Mouse (Mus musculus): ENCODE results near the gene Ugt1a5. TPM values are rescaled to one million over a fixed set of nuclear protein-coding genes. Genes with fewer than 3 reads are reported as not detected.

Ugt1a5 gene
- polyA plus RNA-seq, 1 experiment from 2014 or later: not detected

DNA sequence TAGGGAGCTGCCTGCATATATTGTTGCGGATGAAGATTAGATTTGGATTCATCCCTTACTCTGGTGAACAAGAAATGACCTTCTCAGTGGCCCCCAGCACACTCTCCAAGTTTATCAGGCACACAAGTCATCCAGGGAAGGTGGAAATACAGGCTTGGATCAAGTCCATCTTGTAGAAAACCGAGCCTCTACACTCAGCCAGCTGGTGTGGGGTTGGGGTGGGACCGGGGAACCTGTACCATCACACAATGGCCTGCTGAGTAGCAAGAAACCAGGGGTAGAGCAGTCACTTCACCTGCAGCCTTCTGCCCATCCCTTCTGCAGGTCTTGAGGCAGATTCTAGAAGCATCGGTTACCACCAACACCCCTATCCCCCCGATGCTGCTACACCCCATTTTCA lies 68.8 kb downstream of the Ugt1a5 start:
- H3K36me3 ChIP-seq (ENCODE audit: control insufficient read depth, insufficient read depth, low read length): no peaks in the 10 kb centered on the region
- no peak for ATAC-seq (ENCODE audit: low read depth)
- H3K4me2 ChIP-seq (ENCODE audit: low read depth, low read length): no peak overlapping the region
- no peak overlapping the region for H3K27ac ChIP-seq (replicated peaks; ENCODE audit: low read depth, low read length)
- no peaks in the 10 kb centered on the region for H3K27me3 ChIP-seq (replicated peaks; ENCODE audit: control insufficient read depth, insufficient read depth, low read length)
- no peaks in the 10 kb centered on the region for H3K4me1 ChIP-seq (ENCODE audit: control insufficient read depth, insufficient read depth, low read length)
- no peak overlapping the region for H3K4me3 ChIP-seq (ENCODE audit: low read depth, low read length)
- no peak overlapping the region for H3K9ac ChIP-seq (ENCODE audit: low read depth, low read length)
- DNase-seq (ENCODE audit: low spot score): no peak
- WGBS: 45% methylated on average over 5 of the region's 5 CpGs
- peaks cover 95% of the 10 kb centered on the region for H3K9me3 ChIP-seq (ENCODE audit: control insufficient read depth, low read length)

DNA sequence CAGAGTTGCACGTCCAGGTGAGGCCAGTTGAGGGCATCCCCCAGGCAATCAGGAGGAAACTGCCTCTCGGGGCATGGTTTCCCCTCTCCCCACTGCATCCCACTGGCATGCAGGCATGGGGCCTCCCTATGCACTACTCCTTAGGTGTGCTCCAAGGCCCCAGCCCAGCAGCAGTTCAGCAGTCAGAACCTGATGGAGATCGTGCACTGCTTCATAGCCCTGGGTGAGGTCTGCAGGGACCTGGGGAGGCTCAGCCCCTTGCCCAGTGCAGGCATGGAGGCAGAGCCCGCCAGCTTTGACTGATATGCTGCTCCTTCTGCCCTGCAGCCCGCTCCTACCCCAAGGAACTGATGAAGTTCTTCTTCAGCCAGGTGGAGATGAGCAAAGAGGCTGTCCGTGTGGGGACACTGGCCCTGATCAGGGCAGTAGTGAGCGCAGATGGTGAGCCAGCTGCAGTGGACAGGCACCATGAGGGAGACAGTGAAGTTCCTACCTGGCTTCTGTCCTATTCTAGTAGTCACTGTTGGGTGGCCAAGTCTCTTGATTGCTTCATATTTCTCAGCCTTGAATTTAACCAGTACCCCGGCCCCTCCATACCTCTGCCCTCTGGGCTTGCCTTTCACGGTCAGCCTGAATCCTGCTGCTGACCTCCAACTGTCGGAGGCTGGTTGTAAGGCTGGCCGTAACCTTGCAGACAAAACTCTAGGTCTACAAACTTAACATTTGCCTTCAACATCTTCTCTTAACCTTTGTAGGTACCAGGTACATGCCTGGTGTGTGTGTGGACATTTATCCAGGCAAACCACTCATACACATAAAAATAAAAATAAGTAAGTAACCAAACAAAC lies 69.5 kb downstream of the Ugt1a5 start:
- Histone ChIP-seq H3K9ac (ENCODE audit: low read depth, low read length) (no peak overlapping the region), H3K9me3 (ENCODE audit: control insufficient read depth, low read length) (peaks cover 95% of the 10 kb centered on the region), H3K4me2 (ENCODE audit: low read depth, low read length) (no peak overlapping the region), H3K4me3 (ENCODE audit: low read depth, low read length) (no peak overlapping the region), H3K4me1 (ENCODE audit: control insufficient read depth, insufficient read depth, low read length) (no peaks in the 10 kb centered on the region), H3K27me3 (replicated peaks; ENCODE audit: control insufficient read depth, insufficient read depth, low read length) (no peaks in the 10 kb centered on the region), H3K36me3 (ENCODE audit: control insufficient read depth, insufficient read depth, low read length) (no peaks in the 10 kb centered on the region), H3K27ac (replicated peaks; ENCODE audit: low read depth, low read length) (no peak overlapping the region)
- DNase-seq (ENCODE audit: low spot score) (no peak), ATAC-seq (ENCODE audit: low read depth) (no peak)
- 64% methylated on average over 11 of the region's 11 CpGs for WGBS

DNA sequence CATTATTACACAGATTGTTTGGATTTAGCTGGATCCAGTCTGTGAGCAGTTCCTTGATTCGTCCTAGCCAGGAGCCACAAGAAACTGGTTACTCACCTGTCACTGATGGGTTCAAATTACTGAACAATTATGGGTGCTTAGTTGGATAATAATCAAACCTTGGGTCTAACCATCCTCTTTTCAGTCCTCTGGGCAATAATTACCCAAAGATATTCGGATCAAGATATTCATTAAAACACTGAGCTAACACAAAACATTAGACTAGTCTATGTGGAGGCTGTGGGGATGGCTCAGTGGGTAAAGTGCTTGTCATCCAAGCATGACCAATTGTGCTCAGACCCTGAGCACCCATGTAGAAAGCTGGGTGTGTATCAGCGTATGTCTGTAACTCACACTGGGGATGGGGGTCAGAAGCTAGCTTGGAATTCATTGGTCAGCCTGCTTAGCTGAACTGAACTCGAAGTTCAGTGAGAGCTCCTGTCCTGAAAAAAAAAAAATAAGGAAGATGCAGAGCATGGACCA lies 70.1 kb downstream of the Ugt1a5 start:
- H3K27me3 ChIP-seq (replicated peaks; ENCODE audit: control insufficient read depth, insufficient read depth, low read length): no peaks in the 10 kb centered on the region
- H3K9ac ChIP-seq (ENCODE audit: low read depth, low read length): no peak overlapping the region
- H3K4me2 ChIP-seq (ENCODE audit: low read depth, low read length): no peak overlapping the region
- no peaks in the 10 kb centered on the region for H3K4me1 ChIP-seq (ENCODE audit: control insufficient read depth, insufficient read depth, low read length)
- H3K4me3 ChIP-seq (ENCODE audit: low read depth, low read length): no peak overlapping the region
- H3K27ac ChIP-seq (replicated peaks; ENCODE audit: low read depth, low read length): no peak overlapping the region
- peaks cover 95% of the 10 kb centered on the region for H3K9me3 ChIP-seq (ENCODE audit: control insufficient read depth, low read length)
- no peaks in the 10 kb centered on the region for H3K36me3 ChIP-seq (ENCODE audit: control insufficient read depth, insufficient read depth, low read length)
- no peak for DNase-seq (ENCODE audit: low spot score)
- no peak for ATAC-seq (ENCODE audit: low read depth)
- WGBS: 63% methylated on average over 4 of the region's 4 CpGs

DNA sequence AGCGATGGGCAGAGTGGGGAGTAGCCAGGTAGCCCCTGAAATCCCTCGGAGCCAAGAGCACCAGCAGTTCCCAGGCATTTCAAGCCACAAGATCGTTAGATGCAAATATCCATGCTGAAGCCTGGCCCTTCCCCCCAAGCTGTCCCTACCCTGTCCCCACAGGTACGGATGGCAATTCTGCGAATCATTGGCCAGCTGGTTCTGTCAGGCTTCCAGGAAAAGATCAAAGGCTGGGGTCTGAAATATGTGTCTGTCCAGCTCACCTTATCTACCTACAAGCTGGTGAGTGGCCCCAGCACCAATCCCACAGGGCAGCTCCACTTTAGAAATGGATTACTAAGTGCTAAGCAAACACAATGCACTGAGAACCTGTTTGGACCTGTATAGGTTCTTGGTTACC lies 71.5 kb downstream of the Ugt1a5 start:
- 77% methylated on average over 5 of the region's 5 CpGs for WGBS
- Histone ChIP-seq H3K36me3 (ENCODE audit: control insufficient read depth, insufficient read depth, low read length) (no peaks in the 10 kb centered on the region), H3K9ac (ENCODE audit: low read depth, low read length) (no peak overlapping the region), H3K27me3 (replicated peaks; ENCODE audit: control insufficient read depth, insufficient read depth, low read length) (no peaks in the 10 kb centered on the region), H3K4me2 (ENCODE audit: low read depth, low read length) (no peak overlapping the region), H3K9me3 (ENCODE audit: control insufficient read depth, low read length) (peaks cover 95% of the 10 kb centered on the region), H3K4me1 (ENCODE audit: control insufficient read depth, insufficient read depth, low read length) (no peaks in the 10 kb centered on the region), H3K4me3 (ENCODE audit: low read depth, low read length) (no peak overlapping the region), H3K27ac (replicated peaks; ENCODE audit: low read depth, low read length) (no peak overlapping the region)
- ATAC-seq (ENCODE audit: low read depth): no peak
- no peak for DNase-seq (ENCODE audit: low spot score)

DNA sequence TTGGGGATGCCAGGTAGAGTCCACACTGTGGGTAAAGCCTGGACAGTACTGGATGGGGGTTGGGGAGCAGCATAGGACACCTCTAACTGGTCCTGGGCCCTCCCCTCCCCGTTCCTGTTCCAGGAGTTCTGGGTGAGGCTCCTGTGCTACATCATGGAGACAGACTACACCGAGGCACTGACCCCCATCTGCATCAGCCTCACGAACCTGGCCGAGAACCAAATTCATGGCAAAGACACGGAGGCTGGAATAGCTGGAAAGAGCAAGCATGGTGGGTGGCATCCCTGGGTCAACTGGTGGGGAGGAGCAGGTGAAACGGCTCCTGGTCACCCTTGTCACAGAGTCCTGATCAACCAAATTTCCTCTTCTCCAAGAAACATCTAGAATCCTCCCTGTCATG lies 73.0 kb downstream of the Ugt1a5 start:
- no peaks in the 10 kb centered on the region for H3K4me1 ChIP-seq (ENCODE audit: control insufficient read depth, insufficient read depth, low read length)
- DNase-seq (ENCODE audit: low spot score) (no peak), ATAC-seq (ENCODE audit: low read depth) (no peak)
- H3K9me3 ChIP-seq (ENCODE audit: control insufficient read depth, low read length): peaks cover 93% of the 10 kb centered on the region
- no peaks in the 10 kb centered on the region for H3K36me3 ChIP-seq (ENCODE audit: control insufficient read depth, insufficient read depth, low read length)
- WGBS: 75% methylated on average over 6 of the region's 6 CpGs
- H3K27me3 ChIP-seq (replicated peaks; ENCODE audit: control insufficient read depth, insufficient read depth, low read length): no peaks in the 10 kb centered on the region
- no peak overlapping the region for H3K4me3 ChIP-seq (ENCODE audit: low read depth, low read length)
- no peak overlapping the region for H3K9ac ChIP-seq (ENCODE audit: low read depth, low read length)
- H3K27ac ChIP-seq (replicated peaks; ENCODE audit: low read depth, low read length): no peak overlapping the region
- H3K4me2 ChIP-seq (ENCODE audit: low read depth, low read length): no peak overlapping the region

DNA sequence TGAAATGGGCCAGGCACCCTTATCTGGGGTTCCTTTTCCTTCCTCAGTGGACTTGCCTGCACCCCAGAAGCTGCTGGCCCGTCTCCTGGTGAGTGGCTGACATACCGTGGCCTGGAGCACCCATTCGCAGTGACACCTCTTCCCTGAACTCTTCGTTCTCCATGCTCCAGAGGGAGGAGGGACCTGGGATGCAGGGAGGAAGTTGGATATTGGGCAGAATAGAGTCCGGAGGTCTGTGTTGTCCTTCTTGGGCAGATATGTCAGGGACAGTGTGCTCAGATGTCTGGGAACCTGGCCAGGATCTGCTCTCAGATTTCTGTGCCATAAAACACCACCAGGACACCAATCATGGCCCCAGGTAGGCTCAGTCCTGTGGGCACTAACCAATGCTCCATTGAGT lies 74.3 kb downstream of the Ugt1a5 start:
- H3K4me1 ChIP-seq (ENCODE audit: control insufficient read depth, insufficient read depth, low read length): no peaks in the 10 kb centered on the region
- no peak overlapping the region for H3K9ac ChIP-seq (ENCODE audit: low read depth, low read length)
- WGBS: 72% methylated on average over 5 of the region's 5 CpGs
- no peaks in the 10 kb centered on the region for H3K27me3 ChIP-seq (replicated peaks; ENCODE audit: control insufficient read depth, insufficient read depth, low read length)
- DNase-seq (ENCODE audit: low spot score) (no peak), ATAC-seq (ENCODE audit: low read depth) (no peak)
- no peak overlapping the region for H3K4me3 ChIP-seq (ENCODE audit: low read depth, low read length)
- H3K36me3 ChIP-seq (ENCODE audit: control insufficient read depth, insufficient read depth, low read length): no peaks in the 10 kb centered on the region
- no peak overlapping the region for H3K4me2 ChIP-seq (ENCODE audit: low read depth, low read length)
- H3K9me3 ChIP-seq (ENCODE audit: control insufficient read depth, low read length): peaks cover 94% of the 10 kb centered on the region
- no peak overlapping the region for H3K27ac ChIP-seq (replicated peaks; ENCODE audit: low read depth, low read length)

DNA sequence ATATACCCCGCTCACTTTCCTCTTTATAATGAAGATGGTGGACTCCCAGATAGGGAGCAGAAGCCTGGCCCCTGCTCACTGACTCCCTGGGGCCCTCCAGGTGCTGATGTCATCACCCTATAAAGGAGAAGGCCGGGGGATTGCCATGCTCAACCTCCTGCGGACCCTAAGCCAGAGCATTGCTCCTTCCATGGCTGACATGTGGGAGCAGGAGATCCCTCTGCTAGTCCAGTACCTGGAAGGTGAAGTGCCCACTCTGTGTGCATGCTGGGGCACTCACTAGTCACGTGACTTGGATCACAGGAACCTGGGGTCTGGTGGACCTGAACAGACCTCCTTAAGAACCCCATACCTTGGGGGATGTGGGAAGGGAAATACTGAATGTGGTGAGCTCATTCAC lies 74.8 kb downstream of the Ugt1a5 start:
- Histone ChIP-seq H3K4me1 (ENCODE audit: control insufficient read depth, insufficient read depth, low read length) (no peaks in the 10 kb centered on the region), H3K4me2 (ENCODE audit: low read depth, low read length) (no peak overlapping the region), H3K4me3 (ENCODE audit: low read depth, low read length) (no peak overlapping the region), H3K27me3 (replicated peaks; ENCODE audit: control insufficient read depth, insufficient read depth, low read length) (no peaks in the 10 kb centered on the region), H3K27ac (replicated peaks; ENCODE audit: low read depth, low read length) (no peak overlapping the region), H3K9ac (ENCODE audit: low read depth, low read length) (no peak overlapping the region), H3K9me3 (ENCODE audit: control insufficient read depth, low read length) (peaks cover 94% of the 10 kb centered on the region), H3K36me3 (ENCODE audit: control insufficient read depth, insufficient read depth, low read length) (no peaks in the 10 kb centered on the region)
- peak; percentile 4; the same call in 1 of the 2 replicates for ATAC-seq (ENCODE audit: low read depth)
- no peak for DNase-seq (ENCODE audit: low spot score)
- WGBS: 68% methylated on average over 4 of the region's 4 CpGs

DNA sequence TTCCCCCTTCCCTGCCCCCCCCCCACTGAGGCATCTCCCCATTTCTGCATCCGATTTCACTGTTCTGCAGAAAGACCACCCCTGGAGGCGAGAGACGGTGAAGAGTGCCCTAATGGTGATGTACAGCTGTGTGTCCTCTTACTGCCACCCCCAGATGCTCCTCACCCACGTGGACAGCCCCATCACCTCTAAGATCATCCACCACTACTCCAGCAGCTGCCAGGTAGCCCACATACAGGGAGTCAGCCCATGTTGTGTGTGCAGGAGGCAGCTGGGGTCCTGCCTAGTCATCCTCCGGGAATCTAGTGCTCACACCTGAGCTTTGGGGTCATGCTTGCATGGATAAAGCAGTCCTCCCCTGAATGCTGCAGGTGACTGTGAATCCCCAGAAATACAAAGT lies 78.0 kb downstream of the Ugt1a5 start:
- H3K4me1 ChIP-seq (ENCODE audit: control insufficient read depth, insufficient read depth, low read length): no peaks in the 10 kb centered on the region
- ATAC-seq (ENCODE audit: low read depth) (no peak), DNase-seq (ENCODE audit: low spot score) (no peak)
- peaks cover 94% of the 10 kb centered on the region for H3K9me3 ChIP-seq (ENCODE audit: control insufficient read depth, low read length)
- 61% methylated on average over 5 of the region's 5 CpGs for WGBS
- H3K4me3 ChIP-seq (ENCODE audit: low read depth, low read length): no peak overlapping the region
- H3K27me3 ChIP-seq (replicated peaks; ENCODE audit: control insufficient read depth, insufficient read depth, low read length): no peaks in the 10 kb centered on the region
- H3K36me3 ChIP-seq (ENCODE audit: control insufficient read depth, insufficient read depth, low read length): no peaks in the 10 kb centered on the region
- H3K27ac ChIP-seq (replicated peaks; ENCODE audit: low read depth, low read length): no peak overlapping the region
- no peak overlapping the region for H3K4me2 ChIP-seq (ENCODE audit: low read depth, low read length)
- H3K9ac ChIP-seq (ENCODE audit: low read depth, low read length): no peak overlapping the region

DNA sequence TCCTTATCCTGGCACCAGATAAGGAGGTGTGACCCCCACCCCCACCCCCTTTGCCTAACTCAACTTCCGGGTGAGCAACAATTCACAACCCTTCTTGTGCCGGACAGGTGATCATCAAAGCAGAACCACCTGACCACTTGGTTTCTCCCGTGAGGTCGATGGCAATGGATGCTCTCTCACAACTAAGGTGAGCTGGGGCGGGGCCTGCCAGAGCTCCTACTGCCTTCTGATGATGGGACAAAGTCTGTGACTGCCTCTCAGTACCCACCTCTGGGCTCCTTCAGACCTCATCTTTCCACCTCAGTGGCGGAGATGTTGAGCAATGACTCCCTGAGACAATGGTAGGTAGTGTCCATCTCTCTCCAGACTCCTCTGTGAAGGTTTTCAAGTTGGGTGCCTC lies 80.1 kb downstream of the Ugt1a5 start:
- Histone ChIP-seq H3K27me3 (replicated peaks; ENCODE audit: control insufficient read depth, insufficient read depth, low read length) (no peaks in the 10 kb centered on the region), H3K4me1 (ENCODE audit: control insufficient read depth, insufficient read depth, low read length) (no peaks in the 10 kb centered on the region), H3K9me3 (ENCODE audit: control insufficient read depth, low read length) (peaks cover 94% of the 10 kb centered on the region), H3K27ac (replicated peaks; ENCODE audit: low read depth, low read length) (no peak overlapping the region), H3K9ac (ENCODE audit: low read depth, low read length) (no peak overlapping the region), H3K36me3 (ENCODE audit: control insufficient read depth, insufficient read depth, low read length) (no peaks in the 10 kb centered on the region), H3K4me3 (ENCODE audit: low read depth, low read length) (no peak overlapping the region), H3K4me2 (ENCODE audit: low read depth, low read length) (no peak overlapping the region)
- WGBS: 74% methylated on average over 6 of the region's 6 CpGs
- no peak for ATAC-seq (ENCODE audit: low read depth)
- no peak for DNase-seq (ENCODE audit: low spot score)

Data from embryonic facial prominence, embryonic 14.5 days (tissue).